Mouse (Mus musculus) urinary bladder, postnatal 36 days (tissue): Measurements from ENCODE around the gene Rasgrf2.
A peak's percentile ranks its signal among the peaks of the same experiment; 100 is the strongest.
"Not testable (repeated sequence)": the region's sequence is repeated elsewhere in the genome, so short reads cannot be mapped to it uniquely, and the experiment has no call there.

Source experiments
- DNase-seq, 2 experiments: peaks; one replicate each; pipeline ENCODE4 v3.0.0; 2022; ENCODE audit warnings: low spot score in 2 of 2, mixed read lengths in 1 of 2

Rasgrf2 gene

DNA sequence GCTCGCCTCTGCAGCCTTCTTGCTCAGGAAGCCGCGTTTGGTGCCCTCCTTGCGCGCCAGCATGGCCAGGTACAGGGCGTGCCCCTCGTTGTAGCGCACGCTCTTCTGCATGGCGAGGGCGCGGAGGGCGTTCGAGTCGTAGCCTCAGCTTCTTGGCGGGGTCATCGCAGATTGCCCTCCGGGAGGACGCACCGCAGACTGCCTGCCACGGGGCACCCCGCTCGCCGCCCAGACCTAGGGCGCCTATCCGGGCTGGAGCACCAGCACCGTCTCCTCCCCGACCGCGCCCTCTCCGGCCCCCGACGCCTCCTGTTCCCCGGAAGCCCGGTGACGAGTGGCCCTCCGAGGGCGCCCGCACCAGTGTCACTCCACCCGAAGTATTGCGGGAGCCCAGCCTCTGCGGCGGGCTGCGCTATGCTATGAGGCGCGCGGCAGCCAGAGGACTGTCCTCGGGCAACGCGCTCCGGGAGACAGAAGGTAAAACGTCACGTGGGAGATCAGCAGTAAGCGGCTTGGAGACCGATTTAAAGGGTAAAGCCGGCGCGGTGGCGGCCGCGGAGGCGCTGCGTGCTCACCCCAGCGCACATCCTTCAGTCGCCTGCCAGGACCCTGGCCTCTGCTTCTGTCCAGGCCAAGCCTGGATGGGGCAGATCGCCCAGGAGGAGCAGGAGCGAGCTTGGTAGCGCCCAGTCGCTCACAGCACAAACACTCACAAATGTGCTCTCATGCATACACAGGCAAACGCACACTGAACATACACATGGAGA lies at the start of gene Rasgrf2:
Gene Rasgrf2 (minus strand): TSS at position 273 of the 767 bp plus-strand sequence.
- peak; percentile 2 to 5 for DNase-seq

DNA sequence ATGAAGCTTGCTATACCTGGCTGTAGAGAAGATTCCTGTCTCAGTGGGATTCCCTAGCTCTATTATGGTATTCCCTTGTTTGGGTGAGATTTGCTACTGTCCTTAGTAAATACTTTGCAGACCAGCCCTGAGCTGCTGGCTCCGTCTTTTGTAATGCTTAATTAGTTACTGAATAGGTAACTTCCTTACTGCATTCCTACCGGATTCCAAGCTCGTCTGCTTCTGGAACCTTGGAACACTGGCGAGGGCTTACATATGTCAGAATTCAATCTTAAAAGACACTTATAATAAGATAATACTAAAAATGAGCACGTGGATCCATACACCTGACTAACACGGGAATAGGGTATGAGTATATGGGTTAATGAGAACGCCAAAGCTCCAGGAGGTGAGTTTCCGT lies 41.2 kb upstream of the Rasgrf2 start:
- DNase-seq: not testable (repeated sequence)

DNA sequence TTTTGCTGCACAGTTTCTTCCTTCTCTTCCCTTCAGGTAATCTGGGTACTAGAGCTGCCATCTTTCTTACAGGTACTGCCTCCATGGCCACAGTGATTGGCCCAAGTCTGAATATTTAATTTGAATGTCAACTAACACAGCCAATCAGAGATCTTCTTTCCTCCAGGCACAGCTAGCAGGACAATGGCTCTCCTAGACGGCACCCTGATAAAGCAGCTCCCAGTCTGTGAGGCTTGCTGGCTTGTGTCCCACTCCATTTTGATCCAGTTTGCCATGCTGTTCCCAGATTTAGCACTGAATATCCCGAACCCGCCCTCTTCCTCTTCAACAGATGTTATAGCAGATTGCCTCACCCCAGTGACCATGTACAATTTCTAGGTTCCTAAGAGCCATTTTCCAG lies 19.1 kb upstream of the Rasgrf2 start:
- DNase-seq: no peak

DNA sequence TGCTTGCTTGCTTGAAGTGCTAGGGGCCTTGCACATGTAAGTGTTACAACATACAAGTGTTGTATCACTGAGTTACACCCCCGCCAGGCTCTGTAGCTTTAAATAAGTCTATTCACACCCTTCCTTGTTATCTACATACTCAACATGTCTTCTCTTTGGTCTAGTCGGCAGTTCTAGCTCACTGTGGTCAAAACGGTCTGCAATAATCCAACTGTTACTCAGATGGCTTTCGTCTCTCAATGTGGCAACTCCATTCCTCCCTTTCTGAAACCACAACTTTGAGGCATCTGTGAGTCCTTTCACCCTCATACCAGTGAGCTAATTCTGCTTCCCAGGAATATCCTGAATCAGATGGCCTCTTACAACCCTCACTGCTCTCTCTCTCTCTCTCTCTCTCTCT lies 17.4 kb upstream of the Rasgrf2 start:
- DNase-seq: no peak

DNA sequence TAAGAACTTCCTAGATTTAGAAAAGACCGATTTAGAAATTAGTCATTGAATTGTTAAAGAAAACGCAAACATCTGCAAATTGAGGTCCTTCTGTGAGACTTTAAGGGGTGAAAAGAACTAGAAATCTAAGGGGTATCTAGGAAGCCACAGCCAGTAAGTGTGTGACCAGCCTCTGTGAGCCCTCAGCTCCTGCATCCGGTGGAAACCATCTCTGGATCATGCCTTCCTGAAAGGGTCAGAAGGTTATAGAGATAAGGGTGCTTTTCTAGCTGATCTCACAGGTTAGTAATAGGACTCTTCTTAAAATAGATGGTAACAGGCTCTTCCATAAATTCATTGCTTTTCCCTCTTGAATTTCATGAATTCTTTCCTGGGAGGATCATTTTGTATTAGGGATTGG lies 3.3 kb upstream of the Rasgrf2 start:
- DNase-seq: no peak

DNA sequence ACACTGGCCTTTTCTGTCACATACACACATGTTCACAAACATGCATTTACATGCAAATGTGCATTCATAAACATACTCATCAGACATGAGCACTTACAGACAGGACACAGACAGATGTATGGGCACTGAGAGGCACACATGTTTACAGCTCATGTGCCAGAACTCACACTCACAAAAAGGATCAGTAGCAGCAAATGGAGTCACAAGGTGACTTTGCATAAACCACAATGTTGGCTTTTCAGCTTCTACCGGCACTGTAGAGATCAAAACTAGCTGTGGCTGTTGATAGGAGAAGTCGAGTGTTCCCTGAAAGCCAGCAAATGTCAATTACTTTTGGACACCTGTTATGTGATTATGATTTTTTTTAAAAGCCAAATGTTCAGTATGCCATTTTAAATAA lies 1.1 kb upstream of the Rasgrf2 start:
- no peak for DNase-seq

DNA sequence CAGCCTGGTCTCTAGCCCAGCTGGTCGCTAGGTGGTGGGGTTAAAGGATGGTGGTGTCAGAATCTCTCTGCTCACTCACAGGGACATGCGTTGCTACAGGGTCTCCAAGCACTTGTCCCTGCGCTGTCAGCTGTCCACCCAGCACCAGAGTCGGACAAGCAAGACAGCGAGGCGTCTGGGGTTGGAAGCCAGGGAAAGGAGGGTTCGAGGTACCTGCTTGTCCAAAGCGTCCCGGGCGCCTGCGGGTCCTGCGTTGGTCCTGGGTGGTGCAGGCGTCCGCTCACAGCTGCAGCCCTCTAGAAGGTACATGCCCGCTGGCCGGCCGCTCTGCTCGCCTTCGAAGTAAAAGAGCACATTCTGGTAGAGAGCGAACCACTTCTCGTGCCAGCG lies 467 bp downstream of the Rasgrf2 start:
- peak in 1 of 2 experiments; percentile 2 for DNase-seq

DNA sequence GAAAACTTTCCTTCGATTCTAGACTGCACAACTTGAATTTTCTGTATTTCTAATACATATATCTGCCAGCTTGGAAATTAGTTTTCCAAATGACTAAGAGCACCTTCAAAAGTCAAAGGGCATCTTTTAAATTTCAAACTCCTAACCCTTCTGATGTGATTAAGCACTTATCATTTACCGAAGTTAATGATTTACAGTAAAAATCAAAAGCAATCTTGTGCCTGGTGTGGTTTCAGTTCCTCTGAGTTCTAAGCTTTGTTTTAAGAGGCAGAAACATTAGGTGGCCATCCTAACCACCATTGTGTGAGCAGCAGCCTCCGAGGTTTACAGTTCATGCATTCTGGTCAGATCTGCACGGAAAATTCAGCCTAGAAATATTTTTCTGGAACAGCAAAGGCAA lies 1.6 kb downstream of the Rasgrf2 start:
- no peak for DNase-seq

DNA sequence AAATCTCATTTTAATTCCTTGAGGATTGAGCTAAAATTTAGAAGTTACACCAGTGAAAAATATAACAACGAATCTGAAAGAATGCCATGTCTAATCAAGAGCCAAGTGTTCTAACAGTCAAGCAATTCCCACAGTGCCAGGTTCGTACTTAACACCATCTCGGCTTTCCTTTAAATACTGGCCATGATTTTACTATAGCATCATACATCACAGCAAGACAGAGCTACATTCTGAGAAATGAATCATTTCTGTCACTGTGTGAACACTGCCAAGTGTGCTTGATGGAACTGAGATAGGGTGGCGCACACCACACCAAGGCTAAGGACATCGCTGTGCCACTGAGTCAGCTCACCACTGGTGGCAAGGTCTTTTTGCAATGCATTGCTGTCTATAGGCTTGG lies 5.6 kb downstream of the Rasgrf2 start:
- no peak for DNase-seq

DNA sequence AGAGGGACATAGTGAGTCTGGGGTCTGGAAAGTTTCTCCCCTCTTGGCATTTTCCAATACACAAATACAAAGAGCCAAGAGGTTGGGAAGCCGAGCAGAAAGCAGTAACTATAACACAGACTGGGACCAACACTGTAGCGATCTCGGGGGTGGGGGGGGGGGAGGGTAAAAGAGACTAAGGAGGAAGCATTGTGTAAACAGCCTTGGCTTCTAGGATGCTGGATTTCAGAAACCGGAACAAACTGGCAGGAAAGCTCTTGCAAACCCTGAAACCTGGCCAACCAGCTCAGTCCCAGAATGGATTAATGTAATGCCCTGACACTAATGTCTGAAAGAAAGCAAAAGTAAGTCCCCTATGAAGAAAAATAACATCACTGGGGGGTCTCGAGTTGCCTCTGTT lies 11.8 kb downstream of the Rasgrf2 start:
- DNase-seq: peak in 1 of 2 experiments; percentile 8

DNA sequence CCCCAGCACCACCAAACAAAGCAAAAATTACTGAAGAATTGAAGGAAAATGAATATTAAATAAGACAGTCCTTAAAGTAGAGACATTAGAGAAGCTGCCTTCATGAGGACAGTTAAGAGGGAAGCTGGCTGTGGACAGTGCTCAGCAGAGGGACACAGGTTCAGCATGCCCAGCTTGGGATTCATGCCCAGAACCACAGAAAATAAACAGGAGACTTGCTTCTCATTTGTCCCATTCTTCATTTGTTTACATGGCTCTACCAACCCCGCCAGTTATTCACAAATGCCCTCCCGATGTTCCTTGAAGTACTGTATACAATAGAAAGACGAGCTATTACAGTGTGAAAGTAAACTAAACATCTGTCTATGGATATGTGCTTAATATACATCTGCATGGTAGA lies 17.4 kb downstream of the Rasgrf2 start:
- DNase-seq: no peak

DNA sequence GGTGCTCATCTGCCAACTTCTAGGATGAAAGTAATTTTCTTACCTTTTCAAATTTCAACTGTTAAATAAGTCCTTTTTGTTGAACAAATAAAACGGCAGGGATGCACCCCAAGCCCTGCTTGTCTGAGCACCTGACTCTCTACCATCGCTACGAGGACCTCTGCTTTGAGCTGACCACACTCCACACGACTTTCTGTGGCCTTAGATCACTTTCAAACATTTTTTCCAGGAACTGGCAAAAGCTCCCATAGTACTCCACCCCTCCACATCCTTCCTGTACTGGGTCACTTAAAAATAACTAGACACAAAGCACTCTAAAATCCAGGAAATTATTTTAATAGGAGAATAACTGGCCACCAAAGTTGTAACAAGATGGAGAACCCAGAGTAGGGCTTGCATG lies 23.2 kb downstream of the Rasgrf2 start:
- DNase-seq: no peak

DNA sequence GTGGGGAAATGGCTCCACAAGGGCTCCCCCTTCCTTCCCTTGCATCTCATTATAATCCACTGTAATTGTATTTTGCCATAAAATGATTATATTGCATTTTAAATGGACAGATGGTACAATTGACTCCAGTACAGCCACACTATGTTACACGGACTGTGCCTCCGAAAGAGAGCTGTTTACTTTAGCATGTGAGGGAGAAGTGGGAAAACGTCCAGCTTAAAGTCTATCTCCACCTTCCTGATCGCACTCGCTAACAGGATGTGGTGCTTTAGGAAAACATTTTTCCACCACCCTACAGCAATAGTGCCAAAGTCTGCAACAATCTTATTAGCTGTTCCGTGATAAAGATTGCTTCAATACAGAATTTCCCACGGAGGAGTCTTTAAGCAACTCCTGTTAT lies 27.2 kb downstream of the Rasgrf2 start:
- DNase-seq: no peak

DNA sequence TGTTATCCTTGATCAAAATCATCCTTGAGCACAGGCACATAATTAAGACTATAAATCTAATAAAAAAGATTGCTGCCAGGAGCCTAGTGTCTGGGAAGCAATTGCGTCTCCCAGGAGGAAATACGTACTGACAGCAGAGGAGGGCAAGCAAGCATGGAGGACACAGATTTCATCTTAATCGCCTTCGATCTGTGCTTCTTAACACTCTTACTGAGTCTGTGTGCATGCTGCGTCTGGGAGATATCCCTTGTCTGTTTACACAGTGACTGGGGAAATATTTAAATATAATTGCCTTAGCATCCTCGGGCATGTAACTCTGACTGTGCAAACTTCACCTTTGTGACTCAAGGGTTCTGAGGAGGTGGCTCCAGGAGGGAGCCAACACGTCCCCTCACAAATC lies 33.0 kb downstream of the Rasgrf2 start:
- DNase-seq: no peak

DNA sequence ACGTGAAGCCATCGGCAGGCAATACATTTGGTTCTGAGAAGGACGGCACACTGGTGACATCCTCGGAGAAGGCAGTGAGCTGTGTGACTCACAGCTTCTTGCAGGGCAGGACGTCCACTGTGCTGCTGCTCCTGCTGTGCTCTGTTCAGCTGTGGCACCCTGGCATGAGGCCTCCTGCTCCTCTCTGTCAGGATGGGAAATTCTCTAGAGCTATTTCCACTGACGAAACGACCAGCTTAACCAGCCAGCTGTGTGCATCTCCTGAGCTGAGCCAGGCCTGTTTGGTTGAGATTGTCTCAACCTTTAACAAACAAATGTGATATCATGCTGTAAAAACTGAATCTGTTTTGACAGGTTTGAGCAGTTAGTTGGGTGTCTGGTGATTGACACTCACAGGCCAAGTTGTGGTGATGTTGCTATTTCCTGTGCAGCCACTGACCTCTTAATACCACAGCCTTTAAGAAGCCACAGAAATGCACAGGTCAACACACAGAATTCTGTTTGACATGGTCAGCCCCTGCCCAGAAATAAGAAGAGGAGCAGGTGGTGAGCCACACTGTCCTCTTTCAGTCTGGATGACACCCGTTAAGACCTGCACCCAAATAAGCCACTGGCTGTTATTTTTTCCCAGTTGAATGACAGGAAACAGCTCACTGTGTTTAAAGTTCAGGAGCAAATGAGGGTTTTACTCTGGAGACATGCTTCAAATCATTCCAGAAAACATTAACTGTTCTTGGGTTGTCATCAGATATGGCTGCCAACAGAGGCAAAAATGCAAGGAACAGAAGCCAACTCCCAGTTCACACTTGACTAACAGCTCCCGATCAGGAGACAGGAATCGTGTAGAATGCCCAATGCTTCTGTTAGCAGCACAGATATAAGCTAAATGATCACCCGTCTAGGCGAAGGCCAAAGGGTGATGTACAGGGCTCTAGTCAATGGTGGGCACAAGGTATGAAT lies 36.0 kb downstream of the Rasgrf2 start:
- peak in 1 of 2 experiments; percentile 5 for DNase-seq

DNA sequence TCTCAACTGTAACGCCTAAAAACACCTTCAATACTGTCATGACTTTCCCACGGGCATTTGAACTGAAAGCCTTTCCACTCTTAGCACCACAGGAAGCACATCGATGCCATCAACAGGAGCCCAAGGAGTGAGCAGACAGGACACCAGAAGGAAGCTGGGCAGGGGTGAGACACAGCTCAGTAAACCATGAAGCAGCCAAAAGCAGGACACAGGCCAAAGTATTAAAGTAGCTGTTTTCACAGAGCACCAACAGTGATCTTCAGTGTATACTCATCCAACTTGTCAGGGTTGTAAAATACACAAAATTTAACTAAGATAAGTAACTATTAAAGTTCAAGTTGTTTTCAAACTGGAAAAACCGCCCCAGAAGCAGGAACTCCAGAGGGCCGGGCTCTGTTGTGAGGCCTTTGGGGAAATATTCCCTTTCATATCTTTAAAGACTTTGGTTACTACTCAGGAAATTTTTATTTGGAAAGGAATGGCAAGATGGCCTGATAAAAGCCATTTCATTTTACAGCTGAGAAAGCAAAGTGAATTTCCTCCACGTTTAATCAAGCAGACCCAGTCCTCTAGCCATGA lies 37.7 kb downstream of the Rasgrf2 start:
- DNase-seq: no peak

DNA sequence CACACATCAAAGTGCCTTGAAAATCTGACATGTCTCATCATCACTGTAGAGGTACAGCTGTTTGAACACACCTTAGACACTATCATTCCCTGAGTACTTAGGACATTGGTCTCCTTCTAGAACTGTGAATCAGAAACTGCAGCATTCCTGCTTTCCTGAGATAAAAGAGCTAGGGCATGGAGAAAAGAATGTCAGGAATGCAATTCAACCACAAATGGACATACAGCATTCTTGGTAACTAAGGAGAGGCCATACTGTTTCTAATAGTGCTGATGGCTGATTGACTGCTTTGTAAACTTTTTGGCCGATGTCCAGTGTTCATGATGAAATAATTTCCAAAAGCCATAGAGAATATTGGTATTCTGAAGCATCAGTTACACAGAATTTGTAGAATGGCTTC lies 58.3 kb downstream of the Rasgrf2 start:
- no peak for DNase-seq

DNA sequence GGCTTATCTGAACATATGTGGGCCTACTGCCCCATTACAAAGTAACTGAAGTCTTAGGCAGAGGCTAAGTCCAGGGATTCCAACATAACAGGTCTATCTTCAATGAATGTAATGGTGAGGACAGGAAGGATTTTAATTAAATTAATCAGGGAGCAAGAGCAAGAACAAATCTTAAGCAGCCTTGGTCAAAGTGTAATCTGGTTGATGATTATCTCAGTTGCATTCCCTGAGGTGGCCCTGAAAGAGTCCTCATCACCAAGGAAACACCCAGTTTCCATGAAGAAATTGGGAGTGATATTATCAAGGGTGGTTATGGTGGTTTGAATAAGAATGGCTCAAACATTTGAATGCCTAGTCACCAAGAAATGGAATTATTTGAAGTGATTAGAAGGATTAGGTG lies 62.8 kb downstream of the Rasgrf2 start:
- DNase-seq: no peak

DNA sequence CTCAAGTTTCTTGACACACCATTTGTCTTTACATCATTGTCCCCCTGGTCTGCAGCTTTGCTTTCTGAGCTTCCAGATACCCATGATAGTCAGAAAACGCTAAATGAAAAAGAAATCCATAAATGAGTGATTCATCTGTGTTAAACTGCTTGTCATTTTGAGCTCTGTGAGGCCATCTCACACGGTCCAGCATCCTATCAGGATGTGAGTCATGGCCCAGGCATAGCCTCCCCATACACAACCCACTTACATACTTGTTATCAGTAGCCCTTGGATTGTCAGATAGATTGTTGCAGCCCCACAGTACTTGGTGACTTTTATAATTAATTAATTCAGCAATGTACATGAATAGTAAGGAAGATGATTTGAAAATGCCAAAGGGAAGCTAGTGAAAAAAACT lies 63.6 kb downstream of the Rasgrf2 start:
- DNase-seq: no peak

DNA sequence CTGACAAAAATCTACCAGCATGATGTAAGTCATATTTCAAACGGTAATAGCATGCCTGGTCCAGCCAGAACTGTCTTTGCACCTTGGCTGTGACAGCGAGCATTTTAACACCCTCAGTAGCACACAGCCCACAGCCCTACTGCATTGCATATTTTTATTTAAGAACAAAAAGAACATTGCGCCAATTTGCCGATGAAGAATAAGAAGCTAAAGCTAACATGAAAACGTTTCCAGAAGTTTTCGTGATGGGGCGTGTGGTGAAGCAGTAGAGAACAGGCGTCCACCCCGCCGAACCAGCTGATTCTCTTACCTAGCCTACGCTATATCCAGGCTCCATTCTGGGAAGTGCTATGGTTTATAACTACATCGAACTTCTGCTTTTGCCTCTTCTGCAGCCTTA lies 77.7 kb downstream of the Rasgrf2 start:
- no peak for DNase-seq

DNA sequence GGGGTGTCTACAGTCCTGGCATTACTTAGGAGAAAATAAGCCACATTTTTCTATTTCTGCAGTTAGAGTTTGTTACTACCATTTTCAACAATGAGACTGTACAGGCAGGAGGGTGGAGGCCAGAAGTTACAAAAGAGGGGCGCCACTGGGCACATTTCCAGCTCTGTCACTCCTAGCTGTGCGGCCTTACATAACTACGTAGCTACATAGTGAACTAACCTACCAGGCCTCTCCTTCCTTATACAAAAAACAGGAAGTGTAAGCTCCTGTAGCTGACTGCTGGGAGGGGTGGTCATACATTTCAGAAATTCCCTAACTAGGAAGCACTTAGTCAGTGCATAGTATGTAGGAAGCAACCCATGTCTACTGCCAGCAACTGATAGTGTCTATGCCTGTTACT lies 78.5 kb downstream of the Rasgrf2 start:
- no peak for DNase-seq

DNA sequence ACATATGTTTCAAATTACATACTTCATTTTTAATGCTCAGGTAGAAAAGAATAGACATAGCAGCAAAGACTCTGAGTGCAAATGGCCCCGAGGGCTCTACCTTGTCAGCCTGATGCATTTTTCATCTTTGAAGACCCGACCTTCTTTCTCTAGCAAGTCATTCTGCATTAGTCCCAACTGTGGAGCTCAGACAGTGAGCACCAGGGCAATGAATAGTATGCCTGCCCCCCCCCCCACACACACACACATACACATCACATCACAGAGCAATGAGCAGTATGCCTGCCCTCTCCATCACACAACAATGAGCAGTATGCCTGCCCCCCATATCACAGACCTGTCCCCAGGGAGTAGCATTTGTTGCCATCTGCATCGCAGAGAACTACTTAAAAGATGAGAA lies 80.2 kb downstream of the Rasgrf2 start:
- DNase-seq: no peak
